Mouse (Mus musculus) lung, embryonic 15.5 days (tissue): ENCODE data around the gene Pfkm. TPM values are rescaled to one million over a fixed set of nuclear protein-coding genes. Genes with fewer than 3 reads are reported as not detected.

Experiments
- ATAC-seq: fragments of 200-750 bp; cut with Nextera tagmentation; 2 replicates; pipeline ENCODE4 v1.8.0; 2017; ENCODE audit warnings: moderate number of reproducible peaks, borderline replicate concordance; ENCODE audit not compliant: low FRiP score, low TSS enrichment; ENCODE audit errors: extremely low read depth
- H3K27ac ChIP-seq: fragments of 300-500 bp; sonication (generic); 2 replicates; pipeline ENCODE4 v1.5.1; 2015; ENCODE audit warnings: moderate library complexity, mild to moderate bottlenecking, inconsistent platforms
- H3K27me3 ChIP-seq: fragments of 300-500 bp; sonication (generic); 2 replicates; pipeline ENCODE4 v1.6.1; 2015; ENCODE audit warnings: inconsistent platforms
- H3K36me3 ChIP-seq: fragments of 300-500 bp; sonication (generic); 2 replicates; pipeline ENCODE4 v1.6.1; 2015; ENCODE audit warnings: inconsistent platforms
- H3K4me1 ChIP-seq: fragments of 300-500 bp; sonication (generic); 2 replicates; pipeline ENCODE4 v1.6.1; 2015; ENCODE audit warnings: inconsistent platforms
- H3K4me2 ChIP-seq: fragments of 300-500 bp; sonication (generic); 2 replicates; pipeline ENCODE4 v1.6.1; 2015; ENCODE audit warnings: inconsistent platforms, mild to moderate bottlenecking, moderate library complexity
- H3K4me3 ChIP-seq: fragments of 300-500 bp; sonication (generic); 2 replicates; pipeline ENCODE4 v1.5.1; 2015; ENCODE audit warnings: mild to moderate bottlenecking, inconsistent platforms
- H3K9ac ChIP-seq: fragments of 300-500 bp; sonication (generic); 2 replicates; pipeline ENCODE4 v1.6.1; 2015; ENCODE audit warnings: inconsistent platforms
- H3K9me3 ChIP-seq: fragments of 300-500 bp; sonication (generic); 2 replicates; pipeline ENCODE4 v1.6.1; 2016; ENCODE audit warnings: inconsistent platforms
- WGBS: fragments of 180-500 bp; shearing (Covaris S2); methylation state at CpG from one replicate; pipeline ENCODE4 v1.1.7; 2015; 5-methylcytosine and 5-hydroxymethylcytosine counted together
- polyA plus RNA-seq: library from polyadenylated mRNA; unstranded; fragments of >200 nt; fragmentation: Nextera tagmentation; extraction: Ambion mirVana; gene quantifications from 2 replicates; pipeline ENCODE4 v1.2.1, GENCODE M21; 2015

Pfkm gene
- polyA plus RNA-seq: 26.9 and 31.2 TPM in 2 replicates

- no peak for ATAC-seq
- H3K27ac ChIP-seq: peak within 1 kb of the TSS; percentile 98
- H3K36me3 ChIP-seq: peaks cover 6% of the 10 kb centered on the region; the same call in 1 of the 2 replicates
- H3K4me1 ChIP-seq: peaks cover 12% of the 10 kb centered on the region
- peak within 1 kb of the TSS; percentile 97 for H3K4me3 ChIP-seq
- H3K4me2 ChIP-seq: peak within 1 kb of the TSS; percentile 65
- H3K9me3 ChIP-seq: no peaks in the 10 kb centered on the region
- H3K27me3 ChIP-seq: no peaks in the 10 kb centered on the region
- H3K9ac ChIP-seq: peak within 1 kb of the TSS; percentile 98
- under 1% methylated on average over 30 of the region's 30 CpGs for WGBS
Observed at GRCm38 (mm10) chr15:98092372-98093120, at the start of gene Pfkm. Gene Pfkm (plus strand): TSS chr15:98092589.

DNA sequence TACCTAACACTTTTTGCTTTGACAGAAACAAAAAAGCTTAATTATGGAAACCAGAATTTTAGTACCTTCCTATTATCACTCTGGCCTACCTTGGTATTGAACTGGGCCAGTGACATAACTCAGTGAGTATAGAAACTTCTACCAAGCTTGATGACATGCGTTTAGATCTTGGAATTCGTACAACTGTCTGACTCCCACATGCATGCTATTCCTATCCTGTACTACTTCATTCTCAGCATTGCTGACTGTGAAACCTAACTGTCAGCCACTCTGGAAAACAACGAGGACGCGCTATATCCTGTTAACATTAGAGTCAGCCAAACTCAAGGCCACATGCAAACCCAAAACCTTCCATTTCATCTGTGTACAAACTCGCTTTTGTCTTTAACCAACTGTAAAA, 48.4 kb upstream of the Pfkm start:
- H3K4me1 ChIP-seq: no peaks in the 10 kb centered on the region
- no peak overlapping the region for H3K27ac ChIP-seq
- no peak for ATAC-seq
- H3K9me3 ChIP-seq: no peaks in the 10 kb centered on the region
- H3K36me3 ChIP-seq: peaks cover 81% of the 10 kb centered on the region
- H3K27me3 ChIP-seq: no peaks in the 10 kb centered on the region
- no peak overlapping the region for H3K9ac ChIP-seq
- WGBS: 92% methylated on average over 6 of the region's 6 CpGs
- H3K4me2 ChIP-seq: no peak overlapping the region
- H3K4me3 ChIP-seq: no peak overlapping the region

DNA sequence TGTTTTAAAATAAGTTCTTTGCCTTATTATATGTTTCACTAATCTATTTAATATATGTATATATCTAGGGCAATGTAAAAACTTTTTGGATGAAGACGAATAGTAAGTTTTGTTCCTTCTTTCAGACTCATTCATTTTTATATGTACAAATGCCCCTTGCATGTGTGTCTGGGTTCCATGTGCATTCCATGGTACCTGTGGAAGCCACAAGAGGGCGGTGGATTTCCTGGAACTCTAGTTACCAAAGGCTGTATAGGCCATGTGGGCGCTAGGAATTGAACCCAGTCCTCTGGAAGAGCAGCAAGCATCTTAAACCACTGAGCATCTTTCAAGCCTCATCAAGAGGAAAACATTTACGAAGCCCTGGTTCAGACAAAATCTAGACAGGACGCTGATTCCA, 48.0 kb upstream of the Pfkm start:
- no peak overlapping the region for H3K4me2 ChIP-seq
- H3K9ac ChIP-seq: no peak overlapping the region
- ATAC-seq: no peak
- H3K4me3 ChIP-seq: no peak overlapping the region
- 92% methylated on average over 5 of the region's 5 CpGs for WGBS
- no peaks in the 10 kb centered on the region for H3K27me3 ChIP-seq
- peaks cover 84% of the 10 kb centered on the region for H3K36me3 ChIP-seq
- H3K27ac ChIP-seq: no peak overlapping the region
- no peaks in the 10 kb centered on the region for H3K4me1 ChIP-seq
- H3K9me3 ChIP-seq: no peaks in the 10 kb centered on the region

DNA sequence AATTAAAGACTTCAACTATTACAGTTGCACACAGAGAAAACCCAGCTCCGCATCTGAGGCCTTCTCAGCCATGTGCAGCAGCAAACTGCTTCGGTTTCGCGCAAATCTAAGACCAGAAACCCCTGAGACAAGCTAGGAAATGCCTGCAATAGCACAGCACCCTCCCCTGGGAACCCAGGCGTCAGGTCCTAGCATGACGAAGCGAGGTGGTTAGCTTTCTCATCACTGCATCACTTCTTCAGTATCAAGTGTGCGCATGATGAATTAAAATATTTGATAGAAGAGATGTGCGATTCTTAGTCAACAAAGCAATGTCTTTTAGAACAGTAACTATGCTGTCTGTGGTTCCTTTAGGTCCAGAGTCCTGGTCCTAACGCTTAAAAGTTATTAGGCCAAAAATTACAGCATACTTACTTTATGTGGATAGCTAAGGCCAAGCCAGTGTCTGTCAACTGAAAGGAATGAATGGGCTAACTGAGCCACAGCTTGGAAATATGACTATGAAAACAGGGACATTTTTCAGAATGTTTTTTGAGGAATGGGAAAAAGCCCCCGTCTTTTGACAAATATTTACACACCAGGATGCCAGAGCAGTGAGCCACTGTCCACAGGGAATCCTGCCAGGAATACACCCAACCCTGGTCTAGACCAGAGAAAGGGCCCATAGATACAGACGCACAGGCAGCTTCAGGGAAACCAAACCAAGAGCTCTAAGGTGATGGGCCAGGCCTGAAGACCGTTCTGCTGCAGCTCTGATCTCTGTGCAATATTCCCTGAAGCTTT, 43.3 kb upstream of the Pfkm start:
- Histone ChIP-seq H3K27me3 (no peaks in the 10 kb centered on the region), H3K27ac (no peak overlapping the region), H3K4me1 (no peaks in the 10 kb centered on the region), H3K4me2 (no peak overlapping the region), H3K9me3 (no peaks in the 10 kb centered on the region), H3K36me3 (peaks cover 84% of the 10 kb centered on the region), H3K4me3 (no peak overlapping the region), H3K9ac (no peak overlapping the region)
- ATAC-seq: no peak
- WGBS: 85% methylated on average over 13 of the region's 13 CpGs

- H3K4me1 ChIP-seq: no peaks in the 10 kb centered on the region
- 81% methylated on average over 5 of the region's 5 CpGs for WGBS
- no peak overlapping the region for H3K9ac ChIP-seq
- no peaks in the 10 kb centered on the region for H3K9me3 ChIP-seq
- H3K27ac ChIP-seq: no peak overlapping the region
- peaks cover 78% of the 10 kb centered on the region for H3K36me3 ChIP-seq
- H3K27me3 ChIP-seq: no peaks in the 10 kb centered on the region
- ATAC-seq: no peak
- no peak overlapping the region for H3K4me3 ChIP-seq
- H3K4me2 ChIP-seq: no peak overlapping the region
Observed at GRCm38 (mm10) chr15:98051685-98052084, 40.7 kb upstream of the Pfkm start.

- ATAC-seq: no peak
- Histone ChIP-seq H3K9me3 (no peaks in the 10 kb centered on the region), H3K36me3 (peaks cover 73% of the 10 kb centered on the region), H3K27me3 (no peaks in the 10 kb centered on the region), H3K4me3 (no peak overlapping the region), H3K9ac (no peak overlapping the region), H3K4me1 (no peaks in the 10 kb centered on the region), H3K4me2 (no peak overlapping the region), H3K27ac (no peak overlapping the region)
- 34% methylated on average over 5 of the region's 5 CpGs for WGBS
Observed at GRCm38 (mm10) chr15:98055246-98055645, 37.1 kb upstream of the Pfkm start.

DNA sequence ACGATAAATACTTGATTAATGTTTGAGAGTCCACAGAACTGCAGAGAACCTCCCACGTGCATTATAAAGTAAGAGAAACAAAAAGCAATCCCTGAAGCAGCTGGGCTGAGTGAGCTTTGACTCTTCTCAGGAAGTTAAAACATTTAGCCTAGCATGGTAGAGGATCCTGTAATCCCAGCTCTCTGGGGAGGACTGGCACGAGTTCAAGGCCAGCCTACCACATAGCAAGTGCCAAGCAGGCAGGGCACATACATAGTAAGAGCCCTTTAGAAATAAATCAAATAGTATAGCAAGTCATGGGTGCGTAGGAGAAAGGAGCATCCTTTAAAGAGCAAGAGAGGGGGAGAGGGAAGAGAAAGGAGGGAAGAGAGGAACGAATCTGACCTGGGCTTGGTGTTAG, 26.5 kb upstream of the Pfkm start:
- no peaks in the 10 kb centered on the region for H3K27me3 ChIP-seq
- no peak overlapping the region for H3K4me2 ChIP-seq
- H3K4me3 ChIP-seq: no peak overlapping the region
- H3K27ac ChIP-seq: no peak overlapping the region
- H3K36me3 ChIP-seq: peaks cover 72% of the 10 kb centered on the region
- no peak for ATAC-seq
- 84% methylated on average over 5 of the region's 5 CpGs for WGBS
- H3K4me1 ChIP-seq: no peaks in the 10 kb centered on the region
- no peak overlapping the region for H3K9ac ChIP-seq
- no peaks in the 10 kb centered on the region for H3K9me3 ChIP-seq

- Histone ChIP-seq H3K36me3 (peaks cover 66% of the 10 kb centered on the region), H3K27ac (no peak overlapping the region), H3K9ac (no peak overlapping the region), H3K4me3 (no peak overlapping the region), H3K4me2 (no peak overlapping the region), H3K27me3 (no peaks in the 10 kb centered on the region), H3K4me1 (no peaks in the 10 kb centered on the region), H3K9me3 (no peaks in the 10 kb centered on the region)
- 92% methylated on average over 12 of the region's 12 CpGs for WGBS
- no peak for ATAC-seq
Observed at GRCm38 (mm10) chr15:98066602-98067001, 25.8 kb upstream of the Pfkm start.

- Histone ChIP-seq H3K27ac (no peak overlapping the region), H3K9ac (no peak overlapping the region), H3K4me3 (no peak overlapping the region), H3K4me2 (no peak overlapping the region), H3K27me3 (no peaks in the 10 kb centered on the region), H3K4me1 (no peaks in the 10 kb centered on the region), H3K9me3 (no peaks in the 10 kb centered on the region), H3K36me3 (peaks cover 63% of the 10 kb centered on the region)
- ATAC-seq: no peak
- 41% methylated on average over 3 of the region's 3 CpGs for WGBS
Observed at GRCm38 (mm10) chr15:98067492-98067891, 24.9 kb upstream of the Pfkm start.

DNA sequence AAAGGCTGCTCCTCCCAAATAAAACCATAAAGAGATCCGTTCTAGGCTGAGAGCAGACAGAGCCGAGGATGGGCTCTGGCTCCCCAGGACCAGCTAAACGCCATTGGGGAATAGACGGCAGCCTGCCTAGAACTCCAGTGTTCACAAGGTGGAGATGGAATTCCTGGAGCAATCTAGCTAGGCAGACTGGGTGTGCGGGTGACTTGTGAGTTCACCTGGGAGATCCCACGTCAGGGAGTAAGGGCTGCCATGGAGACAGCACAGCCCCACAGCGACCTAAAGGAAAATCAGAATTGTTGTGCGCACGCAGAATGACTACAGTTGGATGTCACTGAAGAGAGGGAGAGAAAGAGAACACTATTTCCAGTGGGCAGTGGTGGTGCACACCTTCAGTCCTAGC, 23.9 kb upstream of the Pfkm start:
- no peak overlapping the region for H3K9ac ChIP-seq
- 83% methylated on average over 9 of the region's 9 CpGs for WGBS
- no peak overlapping the region for H3K27ac ChIP-seq
- H3K9me3 ChIP-seq: no peaks in the 10 kb centered on the region
- H3K4me3 ChIP-seq: no peak overlapping the region
- no peak for ATAC-seq
- H3K4me1 ChIP-seq: no peaks in the 10 kb centered on the region
- H3K4me2 ChIP-seq: no peak overlapping the region
- H3K36me3 ChIP-seq: peaks cover 65% of the 10 kb centered on the region
- H3K27me3 ChIP-seq: no peaks in the 10 kb centered on the region

GRCm38 (mm10) chr15:98069566-98070245, 22.7 kb upstream of the Pfkm start:
- Histone ChIP-seq H3K36me3 (peaks cover 59% of the 10 kb centered on the region), H3K9me3 (no peaks in the 10 kb centered on the region), H3K4me2 (no peak overlapping the region), H3K4me3 (no peak overlapping the region), H3K27me3 (no peaks in the 10 kb centered on the region), H3K9ac (no peak overlapping the region), H3K27ac (no peak overlapping the region), H3K4me1 (no peaks in the 10 kb centered on the region)
- no peak for ATAC-seq
- WGBS: 84% methylated on average over 8 of the region's 8 CpGs

- ATAC-seq: no peak
- H3K36me3 ChIP-seq: peaks cover 59% of the 10 kb centered on the region
- H3K9ac ChIP-seq: no peak overlapping the region
- H3K4me3 ChIP-seq: no peak overlapping the region
- no peak overlapping the region for H3K27ac ChIP-seq
- no peak overlapping the region for H3K4me2 ChIP-seq
- no peaks in the 10 kb centered on the region for H3K9me3 ChIP-seq
- H3K27me3 ChIP-seq: no peaks in the 10 kb centered on the region
- H3K4me1 ChIP-seq: no peaks in the 10 kb centered on the region
- 82% methylated on average over 3 of the region's 3 CpGs for WGBS
Observed at GRCm38 (mm10) chr15:98070376-98070775, 22.0 kb upstream of the Pfkm start.
